Mouse (Mus musculus): ENCODE data around the gene BC051665. TPM values are rescaled to one million over a fixed set of nuclear protein-coding genes. Genes with fewer than 3 reads are reported as not detected.

BC051665 gene
- polyA plus RNA-seq, 1 experiment from 2014 or later, result not detected

DNA sequence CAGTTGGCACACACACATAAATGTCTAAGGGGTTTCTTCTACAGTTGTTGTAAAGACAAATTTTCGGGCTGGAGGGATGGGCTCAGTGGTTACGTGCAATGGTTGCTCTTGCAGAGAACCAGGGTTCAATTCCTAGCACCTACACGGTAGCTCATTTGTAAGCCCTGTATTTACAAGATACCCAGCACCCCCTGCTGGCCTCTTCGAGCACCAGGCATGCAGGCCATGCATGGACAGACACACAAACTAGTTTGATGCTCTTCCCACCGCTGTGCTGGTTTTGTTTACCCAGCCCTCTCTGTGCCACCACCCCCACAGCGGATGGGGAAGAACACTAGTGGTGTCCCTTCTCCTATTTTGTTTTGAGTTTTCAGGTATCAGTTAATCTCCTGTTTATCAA is 45.9 kb downstream of the BC051665 start:
- peaks cover 31% of the 10 kb centered on the region for H3K36me3 ChIP-seq (replicated peaks)
- no peak for ATAC-seq (replicated peaks)
- H3K9me3 ChIP-seq, result no peaks in the 10 kb centered on the region
- H3K4me3 ChIP-seq, result no peak overlapping the region
- no peak overlapping the region for H3K4me2 ChIP-seq
- H3K9ac ChIP-seq, result no peak overlapping the region
- no peaks in the 10 kb centered on the region for H3K27me3 ChIP-seq (replicated peaks)
- H3K27ac ChIP-seq, result no peak overlapping the region
- WGBS, result 89% methylated on average over 6 of the region's 6 CpGs
- H3K4me1 ChIP-seq, result peaks cover 13% of the 10 kb centered on the region; the same call in 1 of the 2 replicates

DNA sequence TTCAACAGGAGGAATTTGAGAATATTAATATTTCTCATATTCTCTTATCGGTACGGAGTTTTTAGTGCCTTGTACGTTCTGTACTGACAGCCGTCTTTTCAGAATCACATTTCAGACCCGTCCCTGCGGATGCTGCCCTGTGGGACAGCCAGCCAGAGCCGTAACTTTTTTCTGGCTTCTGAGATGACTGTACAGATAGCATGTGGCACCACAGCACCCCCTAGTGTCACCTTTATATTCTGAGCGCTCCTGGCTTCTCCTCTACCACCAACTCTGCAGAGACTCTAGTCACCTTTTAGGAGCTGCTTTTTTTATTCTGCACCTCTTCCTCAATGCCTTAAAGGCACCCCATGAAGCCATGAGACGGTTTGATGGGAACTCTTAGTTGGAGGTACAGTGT is 47.7 kb downstream of the BC051665 start:
- no peaks in the 10 kb centered on the region for H3K9me3 ChIP-seq
- no peak overlapping the region for H3K27ac ChIP-seq
- H3K4me3 ChIP-seq, result no peak overlapping the region
- peak; percentile 73 for ATAC-seq (replicated peaks)
- 0 out of 2 replicates have a peak overlapping the region, but pooled peaks have one; percentile 9 for H3K4me2 ChIP-seq
- H3K36me3 ChIP-seq (replicated peaks), result peaks cover 41% of the 10 kb centered on the region
- H3K4me1 ChIP-seq, result peaks cover 8% of the 10 kb centered on the region; the same call in 1 of the 2 replicates
- H3K9ac ChIP-seq, result no peak overlapping the region
- 11% methylated on average over 9 of the region's 9 CpGs for WGBS
- H3K27me3 ChIP-seq (replicated peaks), result no peaks in the 10 kb centered on the region

DNA sequence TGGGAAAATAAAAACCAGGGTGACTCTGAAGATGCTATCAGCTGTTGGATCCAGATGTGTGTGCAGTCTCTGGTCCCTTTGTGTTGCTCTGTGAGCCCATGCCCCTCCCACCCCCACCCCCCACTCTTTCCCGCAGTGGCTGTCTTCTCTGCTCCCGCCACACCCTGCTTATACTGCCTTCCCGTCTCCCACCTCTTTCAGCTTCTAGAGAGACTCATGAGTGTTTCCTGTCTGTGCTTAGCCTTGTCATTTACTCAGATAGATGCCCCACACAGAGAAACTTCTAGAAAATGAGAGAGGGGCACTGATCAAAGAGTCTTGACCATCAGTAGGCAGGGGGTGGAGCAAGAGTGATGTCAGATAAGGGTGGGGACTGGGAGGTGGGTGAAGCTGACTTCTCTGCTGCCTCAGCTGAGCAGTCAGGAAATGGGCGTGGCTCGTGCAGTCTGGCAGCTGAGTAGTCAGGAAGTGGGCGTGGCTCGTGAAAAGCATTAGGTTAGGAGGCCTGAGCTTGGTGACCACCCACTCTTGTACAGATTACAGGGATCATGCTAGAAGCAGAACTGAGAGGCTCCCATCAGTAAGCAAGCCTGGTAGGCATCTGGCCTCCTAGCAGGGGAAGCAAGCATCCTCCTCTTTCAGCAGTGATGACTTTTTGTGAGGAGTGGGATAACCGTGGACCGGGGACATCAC is 48.4 kb downstream of the BC051665 start:
- H3K36me3 ChIP-seq (replicated peaks), result peaks cover 41% of the 10 kb centered on the region
- H3K9me3 ChIP-seq, result no peaks in the 10 kb centered on the region
- H3K4me2 ChIP-seq, result 0 out of 2 replicates have a peak overlapping the region, but pooled peaks have one; percentile 9
- H3K4me3 ChIP-seq, result no peak overlapping the region
- 20% methylated on average over 9 of the region's 9 CpGs for WGBS
- H3K27me3 ChIP-seq (replicated peaks), result no peaks in the 10 kb centered on the region
- H3K4me1 ChIP-seq, result peaks cover 8% of the 10 kb centered on the region; the same call in 1 of the 2 replicates
- H3K27ac ChIP-seq, result 0 out of 2 replicates have a peak overlapping the region, but pooled peaks have one; percentile 35
- peak; percentile 15; the same call in 1 of the 2 replicates for ATAC-seq (replicated peaks)
- no peak overlapping the region for H3K9ac ChIP-seq

DNA sequence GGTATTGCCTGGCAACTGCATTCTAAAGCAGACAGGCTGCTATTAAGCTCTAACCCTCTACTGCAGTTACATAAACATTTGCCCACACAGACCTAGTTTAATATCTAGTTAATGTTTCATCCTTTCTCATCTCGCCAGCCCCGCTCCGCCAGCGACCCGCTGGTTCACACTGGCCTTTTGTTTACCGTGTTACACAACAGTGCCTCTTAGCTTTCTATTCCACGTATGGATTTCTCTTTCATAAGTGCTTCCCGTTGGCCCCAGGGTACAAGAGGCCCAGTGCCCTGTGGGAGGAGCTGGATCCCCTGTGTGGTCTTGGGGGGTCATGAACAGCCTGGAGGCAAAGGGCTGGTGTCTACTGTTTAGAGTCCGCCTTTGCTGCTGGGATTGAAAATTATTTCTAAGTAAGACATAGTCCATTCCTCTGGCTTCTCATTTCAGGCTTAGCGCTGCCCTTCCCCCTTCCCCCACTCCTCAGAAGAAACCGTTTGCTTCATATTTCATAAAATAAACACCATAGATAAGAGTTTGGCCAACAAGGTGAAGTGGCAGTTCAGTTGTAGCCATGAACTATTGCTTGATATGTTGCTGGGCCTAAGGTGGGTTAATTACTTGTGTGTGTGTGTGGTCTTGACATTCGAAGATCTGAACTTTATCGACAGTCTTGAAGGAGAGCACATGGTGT is 49.6 kb downstream of the BC051665 start:
- Histone ChIP-seq H3K27me3 (replicated peaks) (no peaks in the 10 kb centered on the region), H3K9me3 (no peaks in the 10 kb centered on the region), H3K27ac (no peak overlapping the region), H3K9ac (no peak overlapping the region), H3K4me3 (no peak overlapping the region), H3K4me1 (peaks cover 8% of the 10 kb centered on the region; the same call in 1 of the 2 replicates), H3K4me2 (no peak overlapping the region), H3K36me3 (replicated peaks) (peaks cover 33% of the 10 kb centered on the region)
- WGBS, result 69% methylated on average over 13 of the region's 13 CpGs
- no peak for ATAC-seq (replicated peaks)

DNA sequence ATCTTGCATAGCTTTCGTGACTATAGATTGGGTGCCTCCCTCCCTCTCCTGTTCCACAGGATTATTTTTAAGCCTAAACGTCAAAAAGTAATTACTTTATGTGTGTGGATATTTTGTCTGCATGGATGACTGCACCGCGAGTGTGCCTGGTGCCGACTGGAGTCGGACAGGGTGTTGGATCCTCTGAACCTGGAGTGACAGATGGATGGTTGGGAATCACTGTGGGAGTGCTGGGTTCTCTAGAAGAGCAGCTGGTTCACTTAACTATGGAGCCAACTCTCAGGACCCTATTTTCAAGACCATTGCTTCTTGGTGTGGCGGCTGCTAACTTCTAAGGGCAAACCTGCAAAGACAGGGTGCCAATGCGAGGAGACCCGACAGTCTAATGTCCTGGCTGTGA is 50.9 kb downstream of the BC051665 start:
- no peak overlapping the region for H3K4me3 ChIP-seq
- WGBS, result 87% methylated on average over 9 of the region's 9 CpGs
- peaks cover 8% of the 10 kb centered on the region; the same call in 1 of the 2 replicates for H3K4me1 ChIP-seq
- H3K36me3 ChIP-seq (replicated peaks), result peaks cover 24% of the 10 kb centered on the region
- no peaks in the 10 kb centered on the region for H3K27me3 ChIP-seq (replicated peaks)
- H3K4me2 ChIP-seq, result no peak overlapping the region
- no peak for ATAC-seq (replicated peaks)
- no peaks in the 10 kb centered on the region for H3K9me3 ChIP-seq
- H3K9ac ChIP-seq, result no peak overlapping the region
- H3K27ac ChIP-seq, result no peak overlapping the region

Other genes with a start within 250 kb of the BC051665 start
- gene Dapk1, start 184.4 kb downstream of the BC051665 start, polyA plus RNA-seq (2015; fragmentation: Nextera tagmentation; extraction: Ambion mirVana), result 47.6 and 48.4 TPM in 2 replicates
- gene Ctsll3, start 16.5 kb upstream of the BC051665 start, polyA plus RNA-seq (2015; fragmentation: Nextera tagmentation; extraction: Ambion mirVana), result not detected in 2 replicates
- gene 4930486L24Rik, start 78.1 kb upstream of the BC051665 start, polyA plus RNA-seq (2015; fragmentation: Nextera tagmentation; extraction: Ambion mirVana), result 0.12 TPM in 1 of 2 replicates, not detected in the other
- 0.28 TPM in 1 of 2 replicates, not detected in the other for gene Gm49392, start 110.5 kb upstream of the BC051665 start, polyA plus RNA-seq (2015; fragmentation: Nextera tagmentation; extraction: Ambion mirVana)
- gene Ctla2b, start 111.1 kb upstream of the BC051665 start, polyA plus RNA-seq (2015; fragmentation: Nextera tagmentation; extraction: Ambion mirVana), result 1.8 and 2.0 TPM in 2 replicates
- not detected in 2 replicates for gene Tpbpb, start 118.5 kb upstream of the BC051665 start, polyA plus RNA-seq (2015; fragmentation: Nextera tagmentation; extraction: Ambion mirVana)
- gene Gm49393, start 149.2 kb upstream of the BC051665 start, polyA plus RNA-seq (2015; fragmentation: Nextera tagmentation; extraction: Ambion mirVana), result not detected in 2 replicates
- gene Gm49391, start 150.2 kb upstream of the BC051665 start, polyA plus RNA-seq (2015; fragmentation: Nextera tagmentation; extraction: Ambion mirVana), result 0.19 and 1.4 TPM in 2 replicates
- 15.6 and 15.8 TPM in 2 replicates for gene Ctla2a, start 150.3 kb upstream of the BC051665 start, polyA plus RNA-seq (2015; fragmentation: Nextera tagmentation; extraction: Ambion mirVana)
- not detected in 2 replicates for gene Tpbpa, start 155.6 kb upstream of the BC051665 start, polyA plus RNA-seq (2015; fragmentation: Nextera tagmentation; extraction: Ambion mirVana)
- not detected in 2 replicates for gene Ctsj, start 219.6 kb upstream of the BC051665 start, polyA plus RNA-seq (2015; fragmentation: Nextera tagmentation; extraction: Ambion mirVana)

Measured in midbrain, embryonic 15.5 days (tissue).